Mouse (Mus musculus) kidney, postnatal 14 days (tissue): ENCODE measurements around the gene Cnn1.
"Not testable (repeated sequence)": the region's sequence is repeated elsewhere in the genome, so short reads cannot be mapped to it uniquely, and the experiment has no call there.

ENCODE experiments used
- DNase-seq: peaks from one replicate; pipeline ENCODE4 v3.0.0; 2022; ENCODE audit warnings: mixed read lengths

Cnn1 gene

DNA sequence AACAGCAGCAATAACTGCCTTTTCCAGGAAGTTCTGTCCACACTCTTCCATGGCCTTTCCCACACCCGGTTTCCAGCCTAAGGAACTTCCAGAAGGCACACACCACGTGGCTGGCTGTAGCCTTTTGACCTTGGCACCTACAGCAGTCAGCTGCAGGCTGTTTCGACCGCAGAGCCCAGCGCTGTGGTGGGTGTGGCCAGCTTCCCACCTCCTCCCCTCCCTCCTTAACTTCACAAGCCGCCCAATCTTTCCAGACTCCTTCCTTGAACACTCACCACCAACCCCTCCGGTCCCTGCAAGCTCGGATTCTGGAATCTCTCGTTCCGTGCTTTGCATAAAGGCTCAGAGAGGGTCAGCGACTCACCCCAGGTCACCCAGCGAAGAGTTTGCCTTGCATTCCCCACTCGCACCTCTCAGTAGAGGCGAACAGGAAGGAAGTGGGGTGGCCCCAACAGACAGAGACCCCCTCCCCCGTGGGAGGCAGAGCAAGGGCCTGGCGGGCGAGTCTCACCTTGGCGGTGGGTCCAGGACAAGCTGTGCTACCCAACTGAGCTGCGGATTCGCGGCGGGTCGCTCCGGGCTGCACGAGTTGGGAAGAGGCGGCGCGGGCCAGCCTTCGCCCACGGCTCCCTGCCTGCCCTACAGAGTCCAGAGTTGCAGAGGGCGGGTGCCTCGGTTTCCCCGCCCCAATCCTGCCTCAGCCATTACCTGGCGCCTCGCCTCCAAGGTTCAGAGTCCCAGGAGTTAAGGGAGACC, 32.4 kb downstream of the Cnn1 start:
- DNase-seq, result peak; percentile 68

DNA sequence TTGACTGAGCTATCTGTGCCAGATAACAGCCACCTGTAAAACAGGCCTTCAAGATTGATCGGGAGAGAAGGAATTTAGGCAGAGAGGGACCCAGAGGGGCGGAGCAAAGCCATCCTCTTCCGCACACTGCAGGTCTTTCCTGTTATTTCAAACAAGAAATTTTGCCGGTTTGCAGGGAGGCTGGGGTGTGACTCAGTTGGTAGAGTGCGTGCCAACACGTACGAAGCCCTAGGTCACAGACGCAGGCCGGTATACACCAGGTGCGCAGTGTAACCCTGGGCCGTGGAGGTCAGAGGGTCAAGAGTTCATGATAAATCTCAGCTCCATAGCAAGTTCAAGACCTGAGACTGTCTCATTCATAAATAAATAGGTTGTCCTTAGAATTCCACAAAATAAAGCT, 33.2 kb downstream of the Cnn1 start:
- DNase-seq, result no peak

DNA sequence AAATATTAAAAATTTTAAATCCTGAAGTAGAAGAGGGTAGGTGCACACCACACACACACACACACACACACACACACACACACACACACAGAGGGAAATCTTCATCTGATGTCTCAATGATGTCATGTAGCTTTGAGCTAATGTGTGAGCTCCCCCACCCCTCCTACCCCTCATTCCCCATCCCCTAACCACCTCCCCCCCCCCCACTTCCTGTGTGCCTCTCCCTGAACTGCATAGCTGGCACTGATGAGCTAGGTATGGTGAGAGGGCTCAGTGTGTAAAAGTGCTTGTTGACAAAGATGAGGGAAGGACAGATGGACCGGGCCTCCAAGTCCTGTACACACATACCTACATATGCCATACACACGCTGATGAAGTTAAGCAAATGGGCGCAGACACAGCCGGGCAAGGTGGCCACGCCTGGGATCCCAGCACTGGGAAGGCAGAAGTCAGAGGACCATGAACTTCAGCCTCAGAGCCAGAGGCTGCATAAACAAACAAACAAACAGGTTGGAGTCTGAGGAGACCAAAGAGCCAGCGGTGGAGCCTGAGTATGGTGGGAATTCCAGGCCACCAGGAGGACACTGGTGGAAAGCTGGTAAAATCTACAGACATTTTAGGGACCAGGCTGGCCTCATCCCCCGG, 35.4 kb downstream of the Cnn1 start:
- no peak for DNase-seq

DNA sequence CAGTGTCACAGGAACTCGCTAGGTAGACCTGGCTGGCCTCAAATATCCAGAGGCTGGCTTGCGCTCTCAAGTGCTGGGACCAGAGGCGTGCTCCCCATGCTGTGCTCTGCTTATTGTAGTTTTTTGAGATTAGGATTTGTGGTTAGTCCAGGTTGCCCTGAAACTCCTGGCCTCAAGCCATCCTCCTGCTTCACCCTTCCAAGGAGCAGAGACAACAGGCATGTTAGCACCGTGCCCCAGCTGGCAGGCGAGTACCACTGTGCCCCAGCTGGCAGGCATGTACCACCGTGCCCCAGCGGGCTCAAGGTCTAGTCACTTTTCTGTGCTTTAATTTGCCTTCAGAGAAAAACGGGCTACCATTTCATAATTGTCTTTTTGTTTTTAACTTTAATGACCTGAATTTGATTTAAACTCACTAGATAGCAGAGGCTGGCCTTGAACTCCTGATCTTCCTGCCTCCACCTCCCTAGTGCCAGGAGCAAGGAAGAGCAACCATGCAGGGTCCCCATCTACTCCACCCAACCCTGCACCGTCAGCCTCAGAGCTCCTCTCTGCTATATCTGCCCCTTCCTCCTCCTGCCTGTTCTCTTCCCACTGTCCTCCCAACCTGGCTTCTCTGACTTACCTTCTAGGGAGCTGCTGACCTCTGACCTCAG, 36.1 kb downstream of the Cnn1 start:
- DNase-seq, result no peak

GRCm38 (mm10) chr9:22135644-22136390, 36.8 kb downstream of the Cnn1 start, which contains the start of gene Acp5:
Gene Acp5 (minus strand): TSS chr9:22135711.
- no peak for DNase-seq

DNA sequence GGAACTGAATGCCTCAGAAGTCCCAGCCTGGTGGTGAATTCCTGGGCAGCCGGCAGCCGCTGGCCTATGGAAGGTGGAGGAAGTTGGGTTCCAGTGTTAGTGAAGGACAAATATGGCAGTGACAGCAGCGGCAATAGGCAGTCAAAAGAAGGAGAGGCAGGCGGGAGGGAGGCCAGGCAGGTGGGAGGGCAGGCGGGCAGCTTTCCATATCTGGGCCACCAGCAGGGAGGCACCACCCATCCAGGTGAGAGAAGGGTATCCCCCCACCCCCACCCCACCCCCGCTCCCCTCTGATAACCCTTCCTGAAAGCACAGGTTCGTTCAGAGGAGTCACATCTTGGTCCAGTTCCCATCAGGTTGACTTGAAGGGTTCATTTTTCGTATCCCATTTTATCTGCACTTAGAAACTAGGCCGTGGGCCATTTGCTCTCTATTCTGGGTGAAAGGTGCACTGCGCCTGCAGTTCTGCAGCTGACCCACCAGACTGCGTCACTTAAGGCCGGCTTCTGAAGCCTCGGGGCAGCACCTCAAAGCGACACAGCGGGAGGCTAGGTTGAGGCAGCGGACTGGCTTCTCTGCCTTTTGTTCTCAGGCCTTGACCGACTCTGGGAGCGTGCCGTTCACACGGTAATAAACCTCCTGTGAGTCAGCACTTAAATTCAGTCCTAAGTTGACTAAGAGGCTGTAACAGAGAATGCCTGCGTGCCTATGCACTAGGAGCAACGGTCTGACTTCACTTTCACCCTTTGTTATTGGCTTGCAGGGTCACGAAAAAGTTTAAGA, 37.9 kb downstream of the Cnn1 start:
- DNase-seq, result no peak

DNA sequence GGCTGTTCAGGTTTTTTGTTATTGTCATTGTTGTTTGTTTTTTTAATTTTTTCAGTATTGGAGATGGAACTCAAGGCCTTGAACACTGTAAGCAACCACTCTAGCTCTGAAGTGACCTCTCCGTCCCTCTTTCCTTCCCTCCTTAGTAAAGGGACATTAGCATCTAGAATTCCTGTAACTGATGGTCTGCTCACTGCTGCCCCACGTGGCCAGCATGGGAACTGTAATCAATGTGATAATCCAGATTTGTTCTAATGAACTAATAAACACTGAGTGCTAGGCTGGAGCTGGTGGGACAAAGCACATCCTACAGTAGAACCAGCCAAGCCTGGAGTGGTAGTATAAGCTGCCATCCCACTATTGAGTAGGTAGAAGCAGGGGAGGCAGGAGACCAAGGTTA, 39.5 kb downstream of the Cnn1 start:
- DNase-seq, result peak; percentile 36

- no peak for DNase-seq
Measured at GRCm38 (mm10) chr9:22139746-22140145, 40.7 kb downstream of the Cnn1 start.

DNA sequence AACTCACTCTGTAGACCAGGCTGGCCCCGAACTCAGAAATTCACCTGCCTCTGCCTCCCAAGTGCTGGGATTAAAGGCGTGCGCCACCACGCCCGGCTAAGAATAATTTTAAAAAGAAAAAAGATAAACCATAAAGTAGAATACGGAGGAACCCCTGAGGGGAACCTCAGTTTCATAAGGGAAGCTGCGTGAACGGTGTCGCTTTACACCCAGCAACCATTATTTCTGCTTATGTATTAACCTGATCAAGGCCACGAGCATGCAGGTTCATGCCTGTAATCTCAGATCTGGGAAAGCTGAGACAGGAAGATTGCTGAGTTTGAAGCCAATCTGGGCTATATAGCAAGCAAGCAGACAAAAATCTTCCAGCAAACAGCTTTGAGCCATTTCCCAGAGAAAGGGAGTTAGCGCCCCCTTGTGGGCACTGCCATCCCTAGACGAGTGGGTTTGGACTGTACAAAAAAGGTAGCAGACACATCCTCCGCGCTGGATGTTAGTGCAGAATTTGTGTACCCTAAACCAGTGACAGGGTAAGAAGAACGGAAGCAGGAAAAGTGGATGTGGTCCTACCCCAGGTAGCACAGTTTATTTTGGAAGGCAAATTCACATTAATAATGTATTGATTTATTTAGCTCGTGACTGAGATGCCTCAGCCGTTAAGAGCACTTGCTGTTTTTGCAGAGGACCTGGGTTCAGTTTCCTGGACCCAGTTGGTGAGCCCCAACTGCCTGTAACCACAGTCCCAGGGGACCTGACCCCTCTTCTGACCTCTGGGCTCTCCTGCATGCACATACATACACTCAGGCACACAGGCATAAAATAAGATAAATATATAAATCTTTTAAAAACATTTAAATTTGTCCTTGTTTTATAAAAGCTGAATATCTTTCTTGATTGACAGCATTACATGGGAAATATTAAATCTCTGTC, 44.4 kb downstream of the Cnn1 start:
- DNase-seq, result peak; percentile 85

DNA sequence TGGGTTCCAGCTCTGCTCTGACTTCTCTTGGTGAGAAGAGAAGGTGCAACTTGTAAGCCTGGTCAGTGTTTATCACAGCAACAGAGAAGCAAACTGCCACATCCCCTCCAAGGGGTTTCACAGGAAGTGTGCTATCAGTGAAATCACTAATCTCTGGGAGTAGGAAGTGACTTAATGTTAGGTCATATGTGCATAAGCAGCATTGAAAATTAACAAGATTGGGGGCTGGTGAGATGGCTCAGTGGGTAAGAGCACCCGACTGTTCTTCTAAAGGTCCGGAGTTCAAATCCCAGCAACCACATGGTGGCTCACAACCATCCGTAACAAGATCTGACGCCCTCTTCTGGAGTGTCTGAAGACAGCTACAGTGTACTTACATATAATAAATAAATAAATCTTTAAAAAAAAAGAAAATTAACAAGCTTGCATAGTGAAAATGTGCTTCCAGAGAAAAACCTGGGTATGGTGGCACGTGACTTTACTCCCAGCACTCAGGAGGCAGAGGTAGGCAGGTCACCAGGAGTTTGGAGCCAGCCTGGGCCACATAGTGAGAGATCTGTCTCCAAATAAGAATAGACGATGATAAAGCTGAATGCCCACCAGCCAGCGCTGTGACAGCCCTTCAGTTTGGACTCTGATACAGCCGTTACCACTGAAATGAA, 45.4 kb downstream of the Cnn1 start:
- no peak for DNase-seq

DNA sequence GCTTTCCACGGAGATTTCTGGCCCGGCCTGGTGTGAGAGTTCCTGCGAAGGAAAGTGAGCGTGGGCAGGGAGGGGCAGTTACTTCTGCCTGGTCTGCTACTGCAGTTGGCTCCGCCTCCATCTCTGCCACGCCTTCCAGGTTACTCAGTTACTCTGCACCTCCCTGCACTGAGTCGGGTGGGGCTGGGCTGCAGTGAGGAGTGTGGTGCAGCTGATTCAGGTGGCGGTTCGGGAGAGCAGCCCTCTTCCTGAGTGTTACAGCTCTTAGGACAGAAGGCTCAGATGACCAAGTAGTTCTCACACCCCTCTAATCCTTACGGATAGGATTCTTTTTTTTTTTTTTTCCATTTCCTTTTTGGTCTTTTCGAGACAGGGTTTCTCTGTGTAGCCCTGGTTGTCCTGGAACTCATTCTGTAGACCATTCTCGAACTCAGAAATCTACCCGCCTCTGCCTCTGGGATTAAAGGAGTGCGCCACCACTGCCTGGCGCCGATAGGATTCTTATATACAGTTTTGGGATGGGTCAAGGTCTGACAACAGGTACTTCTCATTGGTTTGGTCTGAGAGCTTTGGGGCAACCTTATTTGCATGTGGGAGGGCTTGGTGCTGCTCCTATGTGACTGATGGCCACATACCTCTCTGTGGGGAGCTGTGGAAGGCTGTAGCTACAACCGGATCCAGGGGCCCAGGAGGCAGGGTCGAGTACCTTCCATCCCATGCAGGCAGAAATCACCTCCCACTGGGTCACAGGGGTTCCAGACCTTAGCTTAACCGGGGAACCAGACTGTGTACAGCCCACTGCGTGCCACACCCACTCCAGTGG, 50.6 kb downstream of the Cnn1 start:
- no peak for DNase-seq

DNA sequence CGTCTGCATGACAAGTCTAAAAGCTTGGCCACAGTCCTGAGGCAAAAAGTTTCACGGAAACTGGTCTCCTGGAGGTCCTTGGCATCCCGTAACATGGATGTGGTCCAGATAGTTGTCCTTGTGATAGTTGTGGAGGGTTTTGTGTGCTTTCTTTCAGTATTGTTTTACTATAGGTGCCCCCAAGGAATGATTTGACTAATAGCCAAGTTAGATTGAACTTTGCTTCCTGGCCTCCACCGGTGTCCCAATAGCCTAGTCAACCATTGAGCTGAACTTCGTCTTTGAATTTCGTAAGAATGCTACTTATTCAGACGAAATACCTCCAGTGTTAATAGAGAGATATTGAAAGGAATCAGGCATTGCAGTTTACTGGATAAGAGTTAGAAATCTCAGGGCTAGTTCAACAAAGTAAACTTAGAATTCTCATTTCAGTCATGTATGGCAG, 51.3 kb downstream of the Cnn1 start:
- not testable (repeated sequence) for DNase-seq

- DNase-seq, result no peak
Measured at GRCm38 (mm10) chr9:22150946-22151345, 51.9 kb downstream of the Cnn1 start.

DNA sequence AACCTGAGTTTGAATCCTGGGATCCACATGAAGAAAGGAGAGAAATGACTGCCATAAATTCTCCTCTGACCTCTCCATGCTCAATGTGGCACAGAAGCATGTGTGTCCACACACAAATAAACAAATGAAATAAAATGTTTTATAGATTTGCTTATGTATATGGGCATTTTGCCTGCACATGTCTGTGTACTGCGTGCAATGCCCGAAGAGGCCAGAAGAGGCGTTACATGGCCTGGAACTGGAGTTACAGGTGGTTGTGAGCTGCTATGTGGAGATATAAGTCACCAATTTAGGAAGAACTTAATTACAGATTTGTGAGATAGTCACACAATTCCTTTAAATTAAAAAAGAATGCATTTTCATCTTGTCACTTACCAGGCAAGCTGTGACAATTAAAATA, 54.8 kb downstream of the Cnn1 start:
- no peak for DNase-seq

GRCm38 (mm10) chr9:22155614-22156013, 56.6 kb downstream of the Cnn1 start:
- DNase-seq, result peak; percentile 76

GRCm38 (mm10) chr9:22156497-22157245, 57.7 kb downstream of the Cnn1 start, which contains the start of gene Pigyl:
Gene Pigyl (plus strand): TSS chr9:22156846.
- peak; percentile 99 for DNase-seq

DNA sequence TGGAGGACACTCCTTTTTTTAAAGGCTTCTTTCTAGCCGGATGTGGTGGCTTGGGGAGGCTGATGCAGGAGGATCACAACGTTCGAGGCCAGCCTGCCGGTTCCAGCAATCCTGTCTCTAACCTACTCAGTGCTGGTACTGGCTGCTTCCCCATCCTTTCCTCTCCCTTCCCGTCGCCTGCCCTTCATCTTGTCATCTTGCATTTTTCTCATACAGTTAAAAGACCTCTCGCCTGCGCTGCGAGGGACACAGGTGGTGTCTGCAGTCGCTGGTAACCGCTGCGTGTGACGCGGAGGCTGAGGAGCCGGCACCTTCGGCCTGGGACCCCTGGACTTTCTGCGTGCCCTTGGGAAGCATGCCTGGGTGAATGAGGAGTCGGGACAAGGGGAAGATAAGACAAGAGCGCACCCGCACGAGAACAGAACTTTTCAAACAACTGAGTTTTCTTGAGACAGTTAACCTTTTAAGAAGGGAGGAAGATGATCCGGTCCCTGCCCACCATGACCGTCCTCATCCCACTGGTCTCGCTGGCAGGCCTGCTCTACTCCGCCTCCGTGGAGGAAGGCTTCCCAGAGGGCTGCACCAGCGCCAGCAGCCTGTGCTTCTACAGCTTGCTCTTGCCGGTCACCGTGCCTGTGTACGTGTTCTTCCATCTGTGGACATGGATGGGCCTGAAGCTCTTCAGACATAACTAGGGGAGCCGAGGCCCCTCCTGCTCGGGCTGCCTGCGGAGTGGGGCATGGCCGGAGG, 58.7 kb downstream of the Cnn1 start:
- no peak for DNase-seq
